Mouse (Mus musculus) bone marrow, adult 2 months (tissue): ENCODE measurements around the gene Kdm6b. TPM values are rescaled to one million over a fixed set of nuclear protein-coding genes. Genes with fewer than 3 reads are reported as not detected.
A peak's percentile ranks its signal among the peaks of the same experiment; 100 is the strongest.

Experiments used
- H3K27ac ChIP-seq: fragments of 200-500 bp; 2 replicates; pipeline ENCODE4 v1.5.1; 2012; ENCODE audit warnings: low read depth, mild to moderate bottlenecking, control low read depth, inconsistent platforms, low read length; ENCODE audit not compliant: control insufficient read depth, poor library complexity, insufficient read depth
- H3K4me1 ChIP-seq: fragments of 200-500 bp; 2 replicates; pipeline ENCODE4 v1.6.1; 2011; ENCODE audit warnings: low read length; ENCODE audit not compliant: control insufficient read depth, insufficient read depth
- H3K4me3 ChIP-seq: fragments of 200-500 bp; replicated peaks from 2 replicates; pipeline ENCODE3; 2011; ENCODE audit warnings: mild to moderate bottlenecking, low read depth, low read length, control low read depth; ENCODE audit not compliant: control insufficient read depth
- CTCF ChIP-seq: fragments of 200-500 bp; IDR thresholded peaks from 2 replicates; pipeline ENCODE4 v1.5.1; 2011; ENCODE audit warnings: low read length, control low read depth; ENCODE audit not compliant: control insufficient read depth, insufficient read depth
- POLR2A ChIP-seq: fragments of 200-500 bp; IDR thresholded peaks from 2 replicates; pipeline ENCODE4 v1.6.1; 2011; ENCODE audit warnings: low read depth, mild to moderate bottlenecking, control low read depth, low read length, borderline replicate concordance; ENCODE audit not compliant: control insufficient read depth
- WGBS: fragments of 180-500 bp; shearing (Covaris S2); methylation state at CpG from one replicate; pipeline ENCODE4 v1.1.7; 2018; 5-methylcytosine and 5-hydroxymethylcytosine counted together
- polyA plus RNA-seq: library from polyadenylated mRNA; stranded (reverse); fragments of >200 nt; gene quantifications from 2 replicates; pipeline ENCODE4 v1.2.4, GENCODE M21; 2011; ENCODE audit warnings: low replicate concordance; ENCODE audit not compliant: missing spikeins, insufficient read depth, insufficient read length

Gene Kdm6b
- polyA plus RNA-seq: 13.7 and 29.2 TPM in 2 replicates

DNA sequence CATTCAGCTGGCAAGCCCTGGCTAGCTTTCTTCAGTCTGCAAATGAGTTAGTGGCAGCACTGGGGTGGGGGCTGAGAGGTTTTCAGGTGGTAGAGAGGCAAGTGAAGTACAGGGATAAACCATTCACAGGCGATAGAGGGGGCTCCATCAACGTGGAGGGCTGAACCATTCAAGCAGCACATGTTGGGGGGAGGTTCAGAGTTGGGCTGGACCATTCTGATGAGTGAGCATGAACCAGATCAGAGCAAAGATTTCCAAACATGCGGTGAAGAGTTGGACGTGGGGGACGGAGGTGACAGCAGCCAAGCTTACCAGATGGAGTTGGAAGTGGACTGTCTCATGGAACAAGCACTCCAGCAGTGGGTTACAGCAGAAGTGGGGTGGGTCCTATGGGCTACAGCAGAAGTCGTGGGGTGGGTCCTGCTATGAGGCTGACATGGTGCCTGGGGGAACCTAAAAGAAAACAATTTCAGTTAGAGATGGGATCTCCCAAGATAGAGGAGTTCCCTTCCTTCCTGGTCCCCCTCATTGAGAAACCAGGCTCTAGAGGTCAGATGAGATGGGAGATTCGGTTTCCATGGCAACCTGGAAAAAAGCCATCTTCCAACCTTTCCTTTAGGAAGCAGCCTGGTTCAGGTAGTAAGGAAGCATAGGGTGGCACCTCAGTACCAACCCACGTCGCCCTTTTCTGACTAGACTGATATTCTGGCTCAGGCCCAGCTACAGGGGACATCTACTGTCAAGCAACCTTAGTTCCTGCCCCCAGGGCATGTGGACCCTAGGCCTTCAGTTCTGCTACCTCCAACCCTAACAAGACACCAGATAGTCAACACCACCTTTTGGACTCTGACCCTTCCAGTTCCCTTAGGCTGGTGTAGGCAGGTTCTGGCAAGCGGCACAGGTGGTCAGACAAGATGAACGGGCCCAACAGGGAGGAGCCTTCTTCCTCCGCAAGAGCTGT lies at the start of gene Kdm6b:
Gene Kdm6b (minus strand): TSS at position 455 of the 961 bp plus-strand sequence.
- H3K4me1 ChIP-seq: peaks cover 7% of the 10 kb centered on the region; the same call in 1 of the 2 replicates
- TF ChIP-seq CTCF: no peak
- no peak for TF ChIP-seq POLR2A
- H3K4me3 ChIP-seq: peak within 1 kb of the TSS; percentile 59
- H3K27ac ChIP-seq: peak within 1 kb of the TSS; percentile 94
- 29% methylated on average over 12 of the region's 12 CpGs for WGBS

DNA sequence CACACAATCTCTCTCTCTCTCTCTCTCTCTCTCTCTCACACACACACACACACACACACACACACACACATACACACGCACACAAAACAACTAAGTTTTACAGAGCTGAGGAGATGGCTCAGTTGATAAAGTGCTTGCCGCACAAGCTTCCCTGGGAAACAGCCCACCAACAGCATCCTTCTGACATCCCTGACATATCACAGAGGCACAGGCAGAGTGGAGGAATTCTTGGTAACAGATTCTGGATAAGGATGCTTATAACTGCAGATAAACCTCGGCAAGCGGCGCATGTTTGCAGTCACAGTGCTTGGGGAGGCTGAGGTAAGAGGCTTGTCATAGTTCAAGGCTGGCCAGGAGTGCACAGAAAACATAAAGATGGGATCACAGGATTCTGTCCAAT lies 48.1 kb upstream of the Kdm6b start:
- no peaks in the 10 kb centered on the region for H3K4me1 ChIP-seq
- WGBS: 66% methylated on average over 5 of the region's 5 CpGs
- TF ChIP-seq CTCF (no peak), POLR2A (no peak)
- H3K4me3 ChIP-seq: no peak overlapping the region
- no peak overlapping the region for H3K27ac ChIP-seq

DNA sequence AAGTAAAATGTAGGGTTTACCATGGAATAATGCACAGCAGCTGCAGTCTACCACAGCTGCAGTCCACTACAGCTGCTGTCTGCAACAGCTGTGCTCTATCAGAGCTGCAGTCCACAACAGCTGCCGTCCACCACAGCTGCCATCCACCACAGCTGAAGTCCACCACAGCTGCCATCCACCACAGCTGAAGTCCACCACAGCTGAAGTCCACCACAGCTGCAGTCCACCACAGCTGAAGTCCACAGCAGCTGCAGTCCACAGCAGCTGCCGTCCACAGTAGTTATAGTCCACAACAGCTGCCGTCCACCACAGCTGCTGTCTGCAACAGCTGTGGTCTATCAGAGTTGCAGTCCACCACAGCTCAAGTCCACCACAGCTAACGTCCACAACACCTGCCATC lies 46.4 kb upstream of the Kdm6b start:
- WGBS: 78% methylated on average over 4 of the region's 4 CpGs
- TF ChIP-seq POLR2A (no peak), CTCF (no peak)

DNA sequence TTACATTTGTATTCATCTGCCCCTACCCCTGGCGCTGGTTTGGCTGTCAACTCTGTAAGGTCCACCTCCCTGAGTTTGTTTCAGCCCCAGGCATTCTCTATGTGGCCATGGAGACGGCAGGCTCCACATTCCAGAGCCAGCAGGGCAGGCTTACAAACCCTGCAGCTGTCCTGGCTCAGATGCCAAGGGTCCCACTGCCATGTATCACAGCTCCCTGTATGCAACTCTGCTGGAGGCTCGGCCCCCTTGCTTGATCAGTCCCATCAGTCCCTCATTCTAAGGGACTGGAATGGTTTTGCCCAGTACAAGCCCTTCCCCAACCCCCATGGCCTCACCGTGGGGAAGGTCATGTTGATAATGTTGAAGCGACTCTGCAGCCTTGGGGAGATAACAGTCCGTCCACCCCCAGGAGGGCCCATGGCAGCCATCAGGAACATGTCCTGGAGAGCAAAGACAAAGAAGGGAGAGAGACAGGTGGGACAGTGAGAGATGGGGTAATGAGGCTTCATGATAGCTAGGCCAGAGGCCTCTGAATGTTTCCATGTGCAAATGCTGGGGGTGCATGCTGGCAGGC lies 43.6 kb upstream of the Kdm6b start:
- Histone ChIP-seq H3K27ac (no peak overlapping the region), H3K4me1 (no peaks in the 10 kb centered on the region), H3K4me3 (no peak overlapping the region)
- no peak for TF ChIP-seq CTCF
- TF ChIP-seq POLR2A: no peak
- WGBS: 70% methylated on average over 6 of the region's 6 CpGs

More for the DNA sequence above, 46.4 kb upstream of the Kdm6b start:
- Histone ChIP-seq H3K4me3 (no peak overlapping the region), H3K4me1 (no peaks in the 10 kb centered on the region), H3K27ac (no peak overlapping the region)

DNA sequence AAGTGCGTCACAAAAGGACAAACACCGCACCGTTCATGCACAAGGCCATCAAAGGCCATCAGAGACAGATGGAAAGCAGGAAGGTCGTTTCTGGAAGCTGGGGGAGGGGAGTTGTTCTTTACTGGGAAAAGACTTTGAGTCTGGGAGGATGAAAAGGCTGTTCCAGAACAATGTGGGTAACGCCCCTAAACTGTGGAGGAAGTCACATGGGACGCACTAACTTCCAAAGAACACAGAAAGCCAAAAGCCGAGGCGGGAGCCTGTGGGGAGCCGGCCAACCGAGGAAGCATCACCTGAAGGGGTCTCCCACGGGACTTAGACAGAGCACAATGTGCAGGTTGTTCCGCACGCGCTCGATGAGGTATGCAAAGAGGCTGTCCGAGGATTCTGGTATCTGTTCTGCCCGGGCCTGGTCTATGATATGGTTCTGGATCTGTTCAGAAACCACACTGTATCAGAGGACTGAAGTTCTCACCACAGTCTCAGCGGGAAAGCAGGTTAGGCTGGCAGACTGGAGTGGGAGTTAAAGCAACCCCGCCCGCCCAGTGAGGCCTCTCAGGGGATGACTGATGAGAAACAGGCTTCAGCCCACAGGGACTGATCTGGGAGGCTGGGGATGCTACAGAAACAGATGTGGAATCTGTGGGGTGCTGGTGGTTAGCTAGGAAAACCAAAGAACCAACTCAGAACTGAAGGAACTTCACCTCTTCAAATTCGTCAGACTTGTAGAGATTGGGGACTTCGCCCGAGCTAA lies 38.8 kb upstream of the Kdm6b start:
- 67% methylated on average over 23 of the region's 23 CpGs for WGBS
- Histone ChIP-seq H3K4me3 (no peak overlapping the region), H3K4me1 (no peaks in the 10 kb centered on the region), H3K27ac (no peak overlapping the region)
- TF ChIP-seq POLR2A (no peak), CTCF (no peak)

DNA sequence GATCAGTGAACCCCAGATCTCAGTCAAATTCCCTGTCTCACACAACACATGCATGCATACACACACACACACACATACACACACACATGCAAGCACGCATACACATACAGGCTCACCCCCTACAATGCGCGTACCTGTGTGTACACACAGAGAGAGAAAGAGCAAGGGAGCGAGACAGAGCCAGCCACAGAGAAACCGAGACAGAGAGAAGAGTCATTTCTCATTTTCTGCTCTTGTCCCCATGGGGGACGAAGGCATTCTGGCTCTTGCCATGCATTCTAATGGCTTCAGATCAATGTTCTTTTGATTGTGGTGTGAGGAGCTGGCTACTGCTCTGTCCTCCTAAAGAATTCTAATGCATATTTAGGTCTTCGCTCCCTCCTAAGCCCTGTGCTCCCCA lies 33.8 kb upstream of the Kdm6b start:
- TF ChIP-seq POLR2A (no peak), CTCF (no peak)
- WGBS: 90% methylated on average over 7 of the region's 7 CpGs
- Histone ChIP-seq H3K4me1 (no peaks in the 10 kb centered on the region; the same call in 1 of the 2 replicates), H3K4me3 (no peak overlapping the region), H3K27ac (no peak overlapping the region)

DNA sequence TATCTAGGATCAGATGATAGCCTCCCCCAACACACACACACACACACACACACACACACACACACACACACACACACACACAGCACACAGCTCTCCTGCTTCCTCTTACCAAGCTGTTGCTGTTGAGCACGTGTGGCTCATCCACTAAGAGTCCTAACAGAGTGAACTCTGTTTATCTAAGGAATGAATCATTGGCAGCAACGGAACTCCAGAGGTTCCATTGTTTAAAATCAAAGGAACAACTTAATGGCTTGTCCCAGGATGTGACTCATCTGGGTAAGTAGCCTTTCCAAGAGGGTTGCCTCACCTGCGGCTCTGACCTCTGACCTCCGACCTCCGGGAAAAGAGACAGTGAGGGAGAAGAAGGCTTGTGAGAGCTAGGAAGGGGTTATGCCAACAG lies 29.9 kb upstream of the Kdm6b start:
- no peak overlapping the region for H3K4me3 ChIP-seq
- TF ChIP-seq POLR2A (no peak), CTCF (no peak)
- H3K4me1 ChIP-seq: no peaks in the 10 kb centered on the region; the same call in 1 of the 2 replicates
- WGBS: 48% methylated on average over 5 of the region's 5 CpGs
- no peak overlapping the region for H3K27ac ChIP-seq
